Mouse (Mus musculus): ENCODE measurements around the gene Dnajc30. TPM values are rescaled to one million over a fixed set of nuclear protein-coding genes. Genes with fewer than 3 reads are reported as not detected.
"Not testable (repeated sequence)": the region's sequence is repeated elsewhere in the genome, so short reads cannot be mapped to it uniquely, and the experiment has no call there.

Dnajc30 gene
- 10 to 100 TPM; 35.5 to 38.0 TPM for total RNA-seq (2021)
- long read RNA-seq, transcript Dnajc30-201 (1 exons, 1,661 nt): major isoform, 73 of 75 reads
- long read RNA-seq, partial matches to known transcripts: 0 of 75 reads
- long read RNA-seq, other reads (novel, unspliced or antisense): 2 of 75 reads

DNA sequence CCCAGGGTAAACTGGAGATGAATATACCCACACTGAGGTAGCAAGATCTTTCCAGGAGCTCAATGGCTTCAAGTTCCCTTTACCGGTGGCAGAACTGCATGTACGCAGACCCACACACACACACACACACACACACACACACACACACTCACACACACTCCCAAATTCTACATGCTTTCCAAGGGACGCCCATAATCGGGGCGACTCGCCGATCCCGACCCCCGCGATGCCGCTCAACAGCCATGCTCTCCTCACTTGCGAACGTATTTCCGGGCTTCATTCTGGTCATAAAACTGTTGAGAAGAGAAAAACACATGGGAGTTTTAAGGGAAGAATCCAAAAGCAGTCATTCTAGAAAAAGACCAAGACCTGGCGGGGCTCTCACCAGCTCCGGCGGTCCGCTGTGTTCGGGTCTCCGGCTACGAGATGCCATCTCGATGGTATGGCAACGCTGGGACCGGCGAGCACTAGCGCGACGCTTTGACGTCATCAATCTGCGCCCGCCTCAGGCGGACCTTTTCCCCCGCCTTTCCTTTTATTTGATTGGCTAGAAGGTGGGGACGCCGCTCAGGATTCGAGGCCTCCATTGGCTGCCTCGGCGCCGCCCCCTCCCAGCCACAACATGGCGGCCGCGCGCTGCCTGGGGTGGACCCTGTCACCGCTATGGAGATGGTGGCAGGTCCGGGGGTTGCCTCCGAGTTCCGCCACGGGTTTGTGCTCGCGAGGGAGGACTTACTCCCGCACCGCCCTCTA, at the start of gene Dnajc30:
Gene Dnajc30 (plus strand): TSS at position 574 of the 753 bp plus-strand sequence.
- DNase-seq (ENCODE audit: low spot score in 2 of 2): peak; percentile 98

DNA sequence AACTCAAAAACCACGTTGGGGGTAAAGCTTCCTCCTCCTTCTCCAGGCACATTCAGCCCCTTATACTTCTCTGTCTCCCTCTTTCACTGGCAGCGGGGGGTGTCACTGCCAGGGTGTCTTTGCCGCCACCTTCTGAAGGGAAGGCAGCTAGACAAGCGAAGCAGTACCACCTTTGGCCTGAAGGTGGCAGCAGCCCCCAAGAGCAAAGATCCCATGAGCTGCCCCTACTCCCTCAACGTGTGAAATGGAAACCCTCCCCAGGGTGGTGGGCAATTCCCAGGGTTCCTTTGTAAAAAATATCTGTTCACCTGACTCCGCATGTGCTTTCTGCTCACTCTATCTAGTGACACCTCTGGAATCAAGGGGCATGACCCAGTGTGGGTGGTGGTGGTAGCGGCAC, 48.5 kb upstream of the Dnajc30 start:
- DNase-seq (ENCODE audit: low spot score in 2 of 2): peak; percentile 96

DNA sequence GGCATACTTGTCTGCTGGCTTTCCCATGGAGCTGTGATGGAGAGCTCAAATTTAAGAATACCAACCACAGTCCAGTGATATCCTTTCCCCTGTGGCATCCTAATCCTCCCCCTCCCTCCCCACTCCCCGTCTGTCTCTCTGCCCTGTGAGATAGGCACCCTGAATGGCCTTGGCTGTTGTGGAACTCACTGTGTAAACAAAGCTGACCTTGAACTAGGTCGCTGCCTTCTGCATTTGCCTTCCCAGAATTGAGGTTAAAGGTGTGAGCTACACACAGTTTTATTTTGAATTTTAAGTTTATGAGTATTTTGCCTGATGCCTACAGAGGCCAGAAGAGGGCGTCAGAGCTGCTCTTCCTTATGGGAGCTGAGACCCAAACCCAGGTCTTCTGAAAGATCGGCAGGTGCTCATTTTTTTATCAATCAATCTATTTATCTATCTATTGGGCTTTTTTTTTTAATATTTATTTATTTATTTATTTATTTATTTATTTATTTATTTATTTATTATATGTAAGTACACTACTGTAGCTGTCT, 47.7 kb upstream of the Dnajc30 start:
- DNase-seq (ENCODE audit: low spot score in 2 of 2): no peak

DNA sequence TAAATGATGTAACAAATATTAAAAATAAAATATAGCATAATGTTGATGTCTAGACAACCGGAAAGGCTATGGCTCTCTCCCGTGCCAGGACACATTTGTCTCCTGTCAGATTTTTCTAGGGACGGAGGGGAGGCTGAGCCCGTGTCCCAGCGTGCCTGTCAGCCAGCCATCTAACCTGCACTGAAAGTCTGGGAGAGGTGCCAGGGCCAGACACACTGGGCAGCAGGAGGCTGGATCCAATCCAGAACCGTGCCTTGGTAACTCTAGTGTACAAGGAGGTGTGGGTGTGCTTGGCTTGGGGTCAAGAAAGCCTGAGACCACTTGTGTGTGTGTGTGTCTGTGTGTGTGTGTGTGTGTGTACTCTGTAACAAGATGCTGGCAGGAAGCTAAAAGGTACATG, 42.2 kb upstream of the Dnajc30 start:
- peak; percentile 43 to 57 for DNase-seq (ENCODE audit: low spot score in 2 of 2)

DNA sequence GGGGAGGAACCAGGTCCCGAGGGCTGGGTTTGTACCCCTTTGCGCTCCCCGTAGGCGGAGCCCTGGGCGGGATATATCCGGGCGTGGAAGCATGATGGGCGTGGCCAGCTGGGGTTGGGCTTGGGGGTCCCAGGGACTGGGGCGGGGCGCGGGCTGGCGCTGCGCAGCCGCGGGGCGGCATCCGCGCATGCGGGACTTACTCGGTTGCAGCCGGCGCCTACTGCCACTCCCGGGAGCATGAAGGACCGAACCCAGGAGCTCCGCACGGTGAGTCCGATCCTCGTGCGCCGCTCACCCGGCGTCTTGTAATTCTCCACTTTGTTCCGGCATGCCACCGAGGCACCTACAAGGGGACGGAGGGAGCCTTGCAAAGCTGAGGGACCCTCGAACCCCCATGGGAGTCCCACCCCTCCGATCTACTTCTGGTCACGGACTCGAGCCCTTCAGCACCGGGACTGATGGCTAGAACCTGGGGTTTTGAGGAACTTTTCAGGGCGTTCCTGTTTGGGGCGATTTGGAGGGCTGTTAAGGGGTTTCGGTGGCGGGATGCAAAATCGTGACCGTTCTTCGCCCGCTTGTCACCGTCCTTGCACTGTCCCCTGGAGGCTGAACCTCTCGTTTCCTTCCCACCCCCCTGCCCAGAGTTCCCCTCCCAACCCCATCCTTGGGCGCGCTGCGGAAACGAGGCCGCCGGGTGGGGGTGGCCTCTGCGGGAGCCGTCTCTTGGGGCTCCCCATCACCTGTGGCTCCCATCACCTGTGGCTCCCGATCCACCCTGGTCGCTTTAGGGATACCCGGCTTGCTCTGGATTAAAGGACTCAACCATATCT, 40.4 kb upstream of the Dnajc30 start, which contains the start of gene Stx1a:
Gene Stx1a (plus strand): TSS at position 139 of the 830 bp plus-strand sequence.
- DNase-seq (ENCODE audit: low spot score in 2 of 2): peak; percentile 83 to 92

DNA sequence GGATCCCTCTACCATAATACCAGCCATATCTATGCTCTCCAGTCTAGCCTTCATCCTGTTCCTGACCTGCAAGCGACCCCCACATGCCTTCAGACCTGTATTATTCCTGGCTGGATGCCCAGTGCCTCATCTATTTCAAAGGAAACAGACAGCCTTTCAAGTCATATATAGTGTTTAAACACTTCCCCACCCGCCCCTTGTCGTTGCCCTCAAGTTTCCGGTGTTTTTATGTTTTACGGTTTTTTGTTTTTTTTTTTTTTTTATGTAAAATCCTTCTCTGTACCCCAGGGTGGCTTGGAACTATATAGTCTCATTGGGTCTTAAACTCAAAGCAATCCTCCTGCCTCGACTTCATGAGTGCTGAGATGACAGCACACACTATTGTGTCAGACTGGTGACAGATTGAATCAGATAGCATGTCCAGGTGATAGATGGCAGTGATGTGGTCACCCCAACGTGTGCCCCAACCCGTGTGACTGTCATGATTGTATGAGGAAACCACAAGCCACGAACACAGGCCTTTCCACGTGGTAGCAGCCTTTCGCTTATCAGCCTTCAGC, 39.3 kb upstream of the Dnajc30 start:
- no peak for DNase-seq (ENCODE audit: low spot score in 2 of 2)

DNA sequence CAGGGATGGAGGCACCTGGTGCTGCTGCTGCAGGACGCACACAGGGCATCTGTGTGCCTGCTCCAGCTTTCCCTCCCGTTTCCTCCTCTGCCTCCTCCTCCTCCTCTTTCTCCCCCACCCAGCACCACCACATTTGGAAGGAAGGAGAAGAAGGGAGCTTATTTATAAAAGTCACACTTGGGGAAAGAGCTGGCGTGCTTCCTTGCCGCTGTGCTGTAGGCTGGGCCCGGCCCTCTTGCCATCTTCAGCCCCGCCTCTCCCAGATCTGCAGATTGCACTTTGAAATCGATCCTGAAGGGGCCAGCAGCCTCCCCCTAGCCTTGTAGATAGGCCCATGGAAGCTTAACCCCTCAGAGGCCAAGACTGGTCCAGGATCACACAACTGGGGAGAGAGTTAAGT, 38.1 kb upstream of the Dnajc30 start:
- no peak for DNase-seq (ENCODE audit: low spot score in 2 of 2)

DNA sequence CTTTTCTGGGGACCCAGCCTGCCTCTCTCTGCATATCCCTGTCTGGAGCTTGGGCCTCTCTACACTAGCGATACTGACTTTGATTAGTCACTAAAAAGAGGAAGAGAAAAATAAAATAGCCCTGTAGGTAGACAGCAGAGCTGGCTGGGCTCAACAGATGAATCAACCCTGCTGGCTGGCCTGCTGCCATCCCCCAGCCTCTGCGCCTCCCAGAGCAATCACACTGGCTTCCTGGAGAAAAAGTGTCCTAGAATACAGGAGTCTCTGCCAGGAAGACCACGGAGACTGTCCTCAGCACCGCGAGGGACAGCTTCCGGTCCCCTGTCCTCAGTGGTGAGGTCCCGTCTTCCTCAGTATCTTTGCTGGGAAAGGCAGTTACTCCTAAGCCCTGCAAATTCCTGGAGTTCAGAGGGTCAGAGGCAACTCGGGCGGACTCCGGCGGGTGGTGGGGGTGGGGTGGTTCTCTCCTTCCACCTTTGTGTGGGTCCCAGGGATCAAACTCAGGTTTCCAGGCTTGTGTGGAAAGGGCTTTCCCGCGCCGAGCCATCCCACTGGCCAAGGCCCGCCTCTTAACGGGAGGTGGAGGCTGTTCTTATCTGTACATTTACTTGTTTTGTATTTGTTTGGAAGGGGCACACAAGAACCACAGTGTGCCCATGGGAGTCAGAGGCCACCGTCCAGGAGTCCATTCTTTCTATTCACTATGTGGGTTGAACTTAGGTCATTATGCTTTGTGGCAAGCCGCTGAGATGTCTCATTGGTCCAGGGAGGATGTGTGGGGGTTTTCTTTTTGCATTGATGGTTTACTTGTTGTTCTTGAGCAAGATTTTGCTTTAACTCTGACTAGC, 34.8 kb upstream of the Dnajc30 start:
- DNase-seq (ENCODE audit: low spot score in 2 of 2): no peak

DNA sequence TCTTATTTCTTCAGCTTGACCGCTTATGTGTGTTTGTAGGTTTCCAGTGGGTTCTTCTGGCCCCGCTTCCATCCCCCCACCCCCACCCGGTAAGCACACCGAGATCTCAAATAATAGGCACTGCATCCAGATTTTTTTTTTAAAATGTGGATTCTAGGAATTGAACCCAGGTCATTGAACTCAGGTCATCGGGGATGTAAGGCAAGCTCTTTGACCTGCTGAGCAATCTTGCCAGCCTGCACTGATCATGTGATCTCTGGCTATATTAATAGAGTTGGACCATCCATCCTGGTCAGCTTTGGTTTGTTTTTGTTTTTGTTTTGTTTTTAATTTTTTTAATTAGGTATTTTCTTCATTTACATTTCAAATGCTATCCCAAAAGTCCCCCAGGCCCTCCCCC, 31.4 kb upstream of the Dnajc30 start:
- no peak for DNase-seq (ENCODE audit: low spot score in 2 of 2)

DNA sequence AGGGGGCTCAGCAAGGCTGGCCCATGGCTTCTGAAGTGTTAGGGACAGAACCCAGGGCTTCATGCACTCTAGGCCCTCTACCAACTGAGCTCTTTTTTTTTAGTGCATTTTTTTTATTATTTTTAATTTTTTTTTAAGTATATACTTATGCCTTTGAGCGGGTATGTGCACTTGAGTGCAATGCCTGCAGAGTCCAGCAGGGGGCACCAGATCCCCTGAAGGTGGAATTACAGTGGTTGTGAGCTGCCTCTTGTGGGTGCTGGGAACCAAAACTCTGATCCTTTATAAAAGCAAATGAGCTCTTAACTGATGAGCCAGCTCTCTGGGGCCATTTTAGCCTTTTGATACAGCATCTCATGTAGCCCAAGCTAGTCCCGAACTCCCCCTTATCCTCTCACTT, 29.4 kb upstream of the Dnajc30 start:
- no peak for DNase-seq (ENCODE audit: low spot score in 2 of 2)

DNA sequence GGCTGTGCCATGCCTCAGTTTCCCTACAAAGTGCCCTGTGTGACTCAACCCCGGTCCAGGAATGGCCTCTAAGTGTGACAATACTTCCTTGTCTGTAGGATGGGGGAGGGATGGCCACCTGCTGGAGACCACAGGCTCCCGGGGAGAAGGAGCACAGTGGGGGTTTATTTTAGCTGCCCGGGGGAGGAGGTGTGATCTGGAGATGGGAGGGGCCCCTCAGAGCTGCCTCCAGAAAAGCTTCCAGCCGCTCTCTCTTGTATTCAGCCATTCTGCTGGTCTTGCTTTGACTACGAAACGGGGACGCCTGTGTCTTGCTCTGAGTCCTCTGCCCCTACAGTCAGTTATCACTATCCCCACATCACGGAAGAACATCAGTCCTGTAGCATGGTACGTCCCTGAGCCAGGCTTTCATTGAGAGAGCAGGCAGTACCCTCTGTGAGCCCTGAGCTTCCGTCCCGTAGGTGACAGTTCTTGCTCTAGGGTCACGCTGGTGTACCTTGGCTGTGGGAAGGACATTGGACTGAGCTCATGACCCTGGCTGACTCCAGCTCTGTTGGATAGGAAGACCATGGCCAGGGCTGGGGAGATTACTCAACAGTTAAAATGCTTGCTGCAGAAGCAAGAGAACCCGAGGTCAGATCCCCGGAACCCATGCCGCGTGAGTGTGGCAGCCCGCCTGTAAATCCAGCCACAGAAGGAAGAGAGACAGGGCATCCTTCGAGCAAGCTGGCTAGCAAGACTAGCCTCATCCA, 28.2 kb upstream of the Dnajc30 start:
- no peak for DNase-seq (ENCODE audit: low spot score in 2 of 2)

DNA sequence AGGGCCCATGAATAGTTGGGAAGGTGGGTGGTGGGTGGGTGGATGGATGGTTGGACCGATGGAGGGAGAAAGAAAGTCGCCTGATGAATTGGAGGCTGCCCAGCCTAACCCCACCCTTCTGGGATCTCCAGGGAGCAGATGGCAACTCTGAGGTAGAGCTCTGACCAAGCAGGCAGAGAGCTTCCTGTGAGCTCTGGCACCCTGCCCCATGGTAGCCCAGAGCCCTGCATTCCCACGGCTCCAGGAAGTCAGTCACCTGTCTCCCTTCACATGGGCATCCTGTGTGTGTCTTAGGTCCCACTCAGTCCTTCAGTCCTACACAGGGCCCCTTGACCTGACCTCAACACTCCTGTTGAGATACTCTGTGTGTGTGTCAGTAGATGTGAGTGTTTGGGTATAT, 26.1 kb upstream of the Dnajc30 start:
- DNase-seq (ENCODE audit: low spot score in 2 of 2): no peak

DNA sequence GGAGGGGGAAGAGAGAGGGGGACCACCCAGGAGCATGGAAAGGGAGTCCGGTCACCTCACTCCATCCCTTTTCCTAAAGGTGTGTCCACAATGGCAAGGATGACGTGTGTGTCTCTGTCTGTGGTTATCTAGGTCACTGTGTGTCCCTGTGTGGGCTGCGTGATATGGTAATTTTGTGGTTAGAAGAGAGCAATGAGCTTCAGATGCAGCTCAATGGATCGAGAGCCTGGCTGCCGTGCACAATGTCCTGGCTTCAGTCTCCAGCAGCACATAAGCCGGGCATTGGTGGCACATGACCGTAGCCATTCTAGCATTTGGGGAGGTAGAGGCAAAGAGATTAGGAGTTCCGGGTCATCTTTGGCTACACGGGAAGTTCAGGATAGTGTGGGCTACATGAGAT, 24.5 kb upstream of the Dnajc30 start:
- DNase-seq (ENCODE audit: low spot score in 2 of 2): no peak

DNA sequence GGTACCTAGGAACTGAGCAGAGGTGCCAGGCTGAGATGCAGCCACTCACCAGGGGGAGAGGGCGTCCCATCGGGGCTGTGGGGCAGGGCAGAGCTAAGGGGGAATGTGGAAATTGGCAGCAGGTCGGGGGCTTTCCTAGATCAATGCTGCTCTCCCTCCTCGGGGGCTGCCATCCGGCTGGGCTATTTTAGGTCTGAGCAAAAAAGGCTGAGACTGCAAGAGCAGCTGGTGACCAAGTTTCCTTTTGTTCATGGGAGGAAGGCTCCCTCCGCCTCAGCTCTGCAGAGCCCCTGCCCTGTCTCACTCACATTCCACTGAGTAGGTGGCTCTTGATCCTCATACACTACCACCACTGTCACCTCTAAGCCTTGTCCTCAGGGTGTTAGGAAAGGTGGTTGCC, 23.9 kb upstream of the Dnajc30 start:
- no peak for DNase-seq (ENCODE audit: low spot score in 2 of 2)

DNA sequence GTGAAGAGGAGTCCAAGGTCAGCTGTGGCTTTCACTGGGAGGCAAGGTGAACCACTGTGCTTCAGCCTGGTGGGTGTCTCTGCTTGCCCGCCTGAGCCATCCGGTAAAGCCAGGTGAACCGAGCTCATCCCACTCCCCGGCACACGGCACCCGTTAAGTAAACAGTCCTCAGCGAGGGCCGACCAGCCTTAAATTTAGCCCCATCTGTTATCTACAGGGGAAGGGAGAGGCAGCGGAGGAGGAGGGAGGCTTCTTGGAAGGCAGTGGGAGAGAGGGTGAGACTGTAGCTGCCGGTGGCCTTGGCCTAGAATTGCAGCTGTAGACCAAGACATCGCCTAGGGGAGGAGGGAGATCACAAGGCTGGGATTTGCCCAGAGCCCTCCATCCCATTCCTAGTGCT, 23.2 kb upstream of the Dnajc30 start:
- no peak for DNase-seq (ENCODE audit: low spot score in 2 of 2)

DNA sequence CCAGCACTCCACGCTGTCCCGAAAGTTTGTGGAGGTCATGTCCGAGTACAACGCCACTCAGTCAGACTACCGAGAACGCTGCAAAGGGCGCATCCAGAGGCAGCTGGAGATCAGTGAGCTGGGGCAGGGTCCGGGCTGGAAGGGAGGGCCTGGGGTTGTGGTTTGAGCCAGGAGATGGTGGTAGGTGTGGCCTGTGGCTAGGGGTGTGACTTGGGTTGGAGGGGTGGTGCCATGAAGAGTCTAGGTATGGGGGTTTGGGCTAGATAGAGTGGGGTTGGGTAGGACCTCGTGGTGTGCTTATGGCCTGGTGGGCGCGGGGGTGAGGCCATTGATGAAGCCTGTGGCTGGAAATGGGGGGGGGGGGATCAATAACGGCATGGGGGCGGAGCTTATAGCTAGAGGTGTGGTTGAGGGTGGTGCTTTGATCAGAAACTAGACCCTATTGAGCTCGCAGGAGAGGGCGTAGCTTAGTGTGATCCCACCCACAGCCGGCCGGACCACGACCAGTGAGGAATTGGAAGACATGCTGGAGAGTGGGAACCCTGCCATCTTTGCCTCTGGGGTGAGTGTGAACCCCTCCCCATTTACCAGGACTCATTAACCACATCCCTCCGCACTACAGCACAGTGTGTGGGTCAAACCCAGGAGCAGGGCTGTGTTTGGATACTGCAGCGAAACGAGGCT, 21.8 kb upstream of the Dnajc30 start:
- DNase-seq (ENCODE audit: low spot score in 2 of 2): no peak

DNA sequence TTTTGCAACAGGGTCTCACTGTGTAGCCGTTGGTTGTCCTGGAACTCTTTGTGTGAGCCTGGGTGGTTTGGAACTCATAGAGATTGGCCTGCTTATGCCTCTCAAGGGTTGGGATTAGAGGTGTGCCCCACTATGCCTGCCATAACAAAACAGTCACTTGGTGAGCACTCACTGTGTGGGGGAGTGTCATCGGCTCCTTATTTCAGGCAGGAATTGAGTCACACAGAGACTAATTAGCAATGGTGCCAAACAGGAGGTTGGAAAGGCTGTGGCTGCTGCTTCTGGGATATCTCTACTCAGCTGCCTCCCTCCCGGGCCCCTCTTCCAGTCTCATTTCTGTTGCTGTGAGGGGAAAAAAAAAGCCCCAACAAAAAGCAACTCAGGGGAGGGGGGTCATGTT, 19.4 kb upstream of the Dnajc30 start:
- no peak for DNase-seq (ENCODE audit: low spot score in 2 of 2)

DNA sequence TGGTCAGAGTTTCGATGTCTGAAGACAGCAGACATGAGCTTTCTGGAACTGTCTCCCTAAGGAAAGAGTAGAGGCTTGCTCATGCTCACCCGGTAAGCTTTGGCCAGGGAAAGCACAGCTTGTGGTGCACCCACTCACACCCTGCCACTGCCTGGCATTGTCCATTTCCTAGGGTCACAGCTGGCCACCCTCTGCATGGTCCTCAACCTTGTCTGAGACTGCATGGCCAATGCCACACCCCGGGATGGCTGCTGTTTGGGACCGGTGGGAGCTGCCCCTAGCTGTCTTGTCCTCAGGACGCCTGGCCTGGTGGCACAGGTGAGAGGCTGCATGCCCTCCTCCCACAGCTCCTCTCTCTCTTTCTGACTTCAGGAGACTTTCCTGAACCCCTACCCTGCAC, 15.5 kb upstream of the Dnajc30 start:
- DNase-seq (ENCODE audit: low spot score in 2 of 2): no peak

DNA sequence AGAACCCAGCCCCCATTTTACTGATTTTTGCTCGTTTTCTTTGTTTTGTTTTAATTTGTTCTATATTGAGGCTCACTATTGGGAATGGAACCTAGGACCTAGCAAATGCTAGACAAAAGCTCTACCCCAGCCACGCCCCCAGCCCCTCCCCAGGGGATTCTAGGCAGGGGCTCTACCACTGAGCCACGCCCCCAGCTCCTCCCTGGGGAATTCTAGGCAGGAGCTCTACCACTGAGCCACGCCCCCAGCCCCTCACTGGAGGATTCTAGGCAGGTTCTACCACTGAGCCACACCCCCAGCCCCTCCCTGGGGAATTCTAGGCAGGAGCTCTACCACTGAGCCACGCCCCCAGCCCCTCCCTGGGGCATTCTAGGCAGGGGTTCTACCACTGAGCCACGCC, 14.7 kb upstream of the Dnajc30 start:
- not testable (repeated sequence) for DNase-seq (ENCODE audit: low spot score in 2 of 2)
